ENCODE assay signal across 24 mouse cellular contexts in genomic region chr2:143603871-143604512, GRCm38 (mm10). TPM values are rescaled to one million over a fixed set of nuclear protein-coding genes. Genes with fewer than 3 reads are reported as not detected.
"Had no signal": no experiment of that assay in that cellular context is flagged by ENCODE, and none has a peak within 500 bp of the region (broad histone marks: within the 10 kb centered on the region; RNA-seq: fewer than 3 reads in every experiment).

No protein-coding gene starts in this region.

- H3K9me3 ChIP-seq: limb, embryonic 12.5 days; limb, embryonic 15.5 days; midbrain, embryonic 12.5 days; midbrain, embryonic 15.5 days; neural tube, embryonic 13.5 days; stomach, embryonic 15.5 days had no signal

- DNase-seq: kidney, adult 8-10 months; layer of hippocampus, adult 9-11 months; liver, postnatal 0 days; lung, embryonic 14.5 days; retina, postnatal 1 day; right cerebral cortex, postnatal 25 days; spleen, adult 18-20 months; thymus, postnatal 25 days had no signal

- H3K27me3 ChIP-seq: limb, embryonic 12.5 days; limb, embryonic 15.5 days; midbrain, embryonic 12.5 days; midbrain, embryonic 15.5 days; neural tube, embryonic 13.5 days; stomach, embryonic 15.5 days had no signal

- H3K4me2 ChIP-seq: limb, embryonic 12.5 days; limb, embryonic 15.5 days; liver, embryonic 11.5 days; lung, embryonic 14.5 days; midbrain, embryonic 12.5 days; midbrain, embryonic 15.5 days; neural tube, embryonic 13.5 days; stomach, embryonic 15.5 days had no signal

- H3K27ac ChIP-seq: layer of hippocampus, adult 2 months; left cerebral cortex, adult 2 months; limb, embryonic 12.5 days; limb, embryonic 15.5 days; liver, embryonic 14.5 days; macrophage; midbrain, embryonic 12.5 days; midbrain, embryonic 15.5 days; neural tube, embryonic 13.5 days; stomach, embryonic 15.5 days had no signal

- ATAC-seq: inflammation-experienced regulatory T-cells, adult 6 months; intestine, embryonic 16.5 days; liver, postnatal 0 days; lung, postnatal 0 days; midbrain, embryonic 15.5 days had no signal

- H3K4me1 ChIP-seq: limb, embryonic 12.5 days; limb, embryonic 15.5 days; midbrain, embryonic 12.5 days; neural tube, embryonic 13.5 days; stomach, embryonic 15.5 days had no signal

- H3K4me3 ChIP-seq: layer of hippocampus, adult 2 months; left cerebral cortex, adult 2 months; limb, embryonic 12.5 days; limb, embryonic 15.5 days; midbrain, embryonic 12.5 days; midbrain, embryonic 15.5 days; neural tube, embryonic 13.5 days; stomach, embryonic 15.5 days had no signal

- H3K9ac ChIP-seq: limb, embryonic 12.5 days; limb, embryonic 15.5 days; liver, embryonic 14.5 days; liver, postnatal 0 days; lung, embryonic 14.5 days; midbrain, embryonic 12.5 days; midbrain, embryonic 15.5 days; neural tube, embryonic 13.5 days; stomach, embryonic 15.5 days had no signal

- H3K36me3 ChIP-seq: limb, embryonic 12.5 days; limb, embryonic 15.5 days; midbrain, embryonic 12.5 days; midbrain, embryonic 15.5 days; neural tube, embryonic 13.5 days; stomach, embryonic 15.5 days had no signal

RNA-seq across cellular contexts. Expression of gene Pcsk2, which starts 58.0 kb away (rescaled TPM):
- total RNA-seq: megakaryocyte, adult 5-6 weeks had no signal
- polyA plus RNA-seq: inflammation-experienced regulatory T-cells, adult 6 months; liver, postnatal 0 days; macrophage; thymus, postnatal 0 days had no signal
